Mouse (Mus musculus): ENCODE results near the gene Hpn. TPM values are rescaled to one million over a fixed set of nuclear protein-coding genes. Genes with fewer than 3 reads are reported as not detected.

Gene Hpn
- polyA plus RNA-seq, 1 experiment from 2014 or later = 1.5 TPM

GRCm38 (mm10) chr7:31122641-31123631 is 7.8 kb upstream of the Hpn start:
- no peaks in the 10 kb centered on the region for H3K9me3 ChIP-seq (replicated peaks)
- no peak overlapping the region for H3K27ac ChIP-seq
- WGBS = 85% methylated on average over 16 of the region's 16 CpGs
- H3K27me3 ChIP-seq = peaks cover 29% of the 10 kb centered on the region
- no peak overlapping the region for H3K4me2 ChIP-seq
- H3K9ac ChIP-seq = no peak overlapping the region
- no peak for ATAC-seq (replicated peaks; ENCODE audit: insufficient number of reproducible peaks, insufficient read depth, low FRiP score, low read depth)
- H3K4me3 ChIP-seq = no peak overlapping the region
- H3K4me1 ChIP-seq (replicated peaks) = peaks cover 28% of the 10 kb centered on the region
- H3K36me3 ChIP-seq = no peaks in the 10 kb centered on the region

GRCm38 (mm10) chr7:31119556-31119955 is 4.5 kb upstream of the Hpn start:
- Histone ChIP-seq H3K9ac (no peak overlapping the region), H3K9me3 (replicated peaks) (no peaks in the 10 kb centered on the region), H3K27me3 (no peaks in the 10 kb centered on the region), H3K4me1 (replicated peaks) (peaks cover 29% of the 10 kb centered on the region), H3K4me3 (no peak overlapping the region), H3K27ac (no peak overlapping the region), H3K4me2 (no peak overlapping the region), H3K36me3 (no peaks in the 10 kb centered on the region)
- ATAC-seq (replicated peaks; ENCODE audit: insufficient number of reproducible peaks, insufficient read depth, low FRiP score, low read depth) = no peak
- 84% methylated on average over 5 of the region's 5 CpGs for WGBS

GRCm38 (mm10) chr7:31118486-31118885 is 3.4 kb upstream of the Hpn start:
- peaks cover 29% of the 10 kb centered on the region for H3K4me1 ChIP-seq (replicated peaks)
- 54% methylated on average over 7 of the region's 7 CpGs for WGBS

GRCm38 (mm10) chr7:31117465-31117864 is 2.4 kb upstream of the Hpn start:
- no peak overlapping the region for H3K4me2 ChIP-seq
- H3K9ac ChIP-seq = no peak overlapping the region
- H3K9me3 ChIP-seq (replicated peaks) = no peaks in the 10 kb centered on the region
- 85% methylated on average over 11 of the region's 11 CpGs for WGBS
- no peaks in the 10 kb centered on the region for H3K36me3 ChIP-seq
- no peaks in the 10 kb centered on the region for H3K27me3 ChIP-seq
- peaks cover 29% of the 10 kb centered on the region for H3K4me1 ChIP-seq (replicated peaks)
- no peak overlapping the region for H3K4me3 ChIP-seq
- no peak for ATAC-seq (replicated peaks; ENCODE audit: insufficient number of reproducible peaks, insufficient read depth, low FRiP score, low read depth)
- no peak overlapping the region for H3K27ac ChIP-seq

More at GRCm38 (mm10) chr7:31118486-31118885, 3.4 kb upstream of the Hpn start:
- no peak overlapping the region for H3K4me3 ChIP-seq
- H3K4me2 ChIP-seq = no peak overlapping the region
- peak; percentile 9; the same call in 1 of the 2 replicates for ATAC-seq (replicated peaks; ENCODE audit: insufficient number of reproducible peaks, insufficient read depth, low FRiP score, low read depth)
- no peak overlapping the region for H3K9ac ChIP-seq
- H3K9me3 ChIP-seq (replicated peaks) = no peaks in the 10 kb centered on the region
- H3K27ac ChIP-seq = peak overlapping the region; percentile 68
- H3K36me3 ChIP-seq = no peaks in the 10 kb centered on the region
- no peaks in the 10 kb centered on the region for H3K27me3 ChIP-seq

- 0 out of 2 replicates have a peak, but pooled peaks have one; percentile 15 for ATAC-seq (replicated peaks; ENCODE audit: insufficient number of reproducible peaks, insufficient read depth, low FRiP score, low read depth)
- H3K9ac ChIP-seq = no peak overlapping the region
- no peaks in the 10 kb centered on the region for H3K36me3 ChIP-seq
- H3K4me3 ChIP-seq = no peak overlapping the region
- peaks cover 29% of the 10 kb centered on the region for H3K4me1 ChIP-seq (replicated peaks)
- H3K9me3 ChIP-seq (replicated peaks) = no peaks in the 10 kb centered on the region
- H3K4me2 ChIP-seq = no peak overlapping the region
- no peak overlapping the region for H3K27ac ChIP-seq
- no peaks in the 10 kb centered on the region for H3K27me3 ChIP-seq
- WGBS = 56% methylated on average over 12 of the region's 16 CpGs
These were observed 1.6 kb upstream of the Hpn start for GRCm38 (mm10) chr7:31116721-31117145.

GRCm38 (mm10) chr7:31115587-31116043 is 525 bp upstream of the Hpn start:
- H3K4me3 ChIP-seq = no peak overlapping the region
- ATAC-seq (replicated peaks; ENCODE audit: insufficient number of reproducible peaks, insufficient read depth, low FRiP score, low read depth) = peak; percentile 71

GRCm38 (mm10) chr7:31114646-31115045 is 444 bp downstream of the Hpn start:
- 0 out of 2 replicates have a peak overlapping the region, but pooled peaks have one; percentile 61 for H3K27ac ChIP-seq
- no peaks in the 10 kb centered on the region for H3K36me3 ChIP-seq
- no peaks in the 10 kb centered on the region for H3K27me3 ChIP-seq
- no peaks in the 10 kb centered on the region for H3K9me3 ChIP-seq (replicated peaks)
- H3K9ac ChIP-seq = 0 out of 2 replicates have a peak overlapping the region, but pooled peaks have one; percentile 25
- peak overlapping the region; percentile 15; the same call in 1 of the 2 replicates for H3K4me2 ChIP-seq
- no peak overlapping the region for H3K4me3 ChIP-seq
- no peak for ATAC-seq (replicated peaks; ENCODE audit: insufficient number of reproducible peaks, insufficient read depth, low FRiP score, low read depth)
- WGBS = 64% methylated on average over 10 of the region's 10 CpGs
- H3K4me1 ChIP-seq (replicated peaks) = peaks cover 36% of the 10 kb centered on the region

More at GRCm38 (mm10) chr7:31115587-31116043, 525 bp upstream of the Hpn start:
- Histone ChIP-seq H3K4me2 (peak overlapping the region; percentile 15), H3K27ac (peak overlapping the region; percentile 61), H3K4me1 (replicated peaks) (peaks cover 34% of the 10 kb centered on the region), H3K9ac (no peak overlapping the region; the same call in 1 of the 2 replicates), H3K9me3 (replicated peaks) (no peaks in the 10 kb centered on the region), H3K36me3 (no peaks in the 10 kb centered on the region), H3K27me3 (no peaks in the 10 kb centered on the region)
- WGBS = 13% methylated on average over 17 of the region's 17 CpGs

GRCm38 (mm10) chr7:31113800-31114199 is 1.3 kb downstream of the Hpn start:
- no peak for ATAC-seq (replicated peaks; ENCODE audit: insufficient number of reproducible peaks, insufficient read depth, low FRiP score, low read depth)
- H3K27me3 ChIP-seq = no peaks in the 10 kb centered on the region
- 81% methylated on average over 6 of the region's 6 CpGs for WGBS
- peaks cover 43% of the 10 kb centered on the region for H3K4me1 ChIP-seq (replicated peaks)
- H3K27ac ChIP-seq = no peak overlapping the region
- no peak overlapping the region for H3K9ac ChIP-seq
- H3K4me3 ChIP-seq = no peak overlapping the region
- no peaks in the 10 kb centered on the region for H3K9me3 ChIP-seq (replicated peaks)
- no peaks in the 10 kb centered on the region for H3K36me3 ChIP-seq
- H3K4me2 ChIP-seq = no peak overlapping the region

- Histone ChIP-seq H3K27ac (peak overlapping the region; percentile 37; the same call in 1 of the 2 replicates), H3K9ac (no peak overlapping the region), H3K4me3 (no peak overlapping the region), H3K9me3 (replicated peaks) (no peaks in the 10 kb centered on the region), H3K36me3 (no peaks in the 10 kb centered on the region), H3K27me3 (no peaks in the 10 kb centered on the region), H3K4me1 (replicated peaks) (peaks cover 39% of the 10 kb centered on the region), H3K4me2 (no peak overlapping the region)
- 42% methylated on average over 4 of the region's 4 CpGs for WGBS
- no peak for ATAC-seq (replicated peaks; ENCODE audit: insufficient number of reproducible peaks, insufficient read depth, low FRiP score, low read depth)
These were observed 3.1 kb downstream of the Hpn start for GRCm38 (mm10) chr7:31112036-31112435.

- WGBS = 71% methylated on average over 15 of the region's 15 CpGs
- Histone ChIP-seq H3K9ac (no peak overlapping the region), H3K27ac (no peak overlapping the region), H3K4me2 (no peak overlapping the region), H3K9me3 (replicated peaks) (no peaks in the 10 kb centered on the region), H3K4me3 (no peak overlapping the region), H3K4me1 (replicated peaks) (peaks cover 32% of the 10 kb centered on the region), H3K27me3 (no peaks in the 10 kb centered on the region), H3K36me3 (no peaks in the 10 kb centered on the region)
- no peak for ATAC-seq (replicated peaks; ENCODE audit: insufficient number of reproducible peaks, insufficient read depth, low FRiP score, low read depth)
These were observed 4.2 kb downstream of the Hpn start for GRCm38 (mm10) chr7:31110861-31111385.

- no peaks in the 10 kb centered on the region for H3K27me3 ChIP-seq
- no peak for ATAC-seq (replicated peaks; ENCODE audit: insufficient number of reproducible peaks, insufficient read depth, low FRiP score, low read depth)
- no peaks in the 10 kb centered on the region for H3K36me3 ChIP-seq
- H3K4me1 ChIP-seq (replicated peaks) = peaks cover 28% of the 10 kb centered on the region
- H3K9me3 ChIP-seq (replicated peaks) = no peaks in the 10 kb centered on the region
- no peak overlapping the region for H3K4me2 ChIP-seq
- no peak overlapping the region for H3K27ac ChIP-seq
- H3K4me3 ChIP-seq = no peak overlapping the region
- 82% methylated on average over 5 of the region's 5 CpGs for WGBS
- H3K9ac ChIP-seq = no peak overlapping the region
These were observed 5.3 kb downstream of the Hpn start for GRCm38 (mm10) chr7:31109796-31110195.
